Mouse (Mus musculus): Measurements from ENCODE around the gene Snap91. TPM values are rescaled to one million over a fixed set of nuclear protein-coding genes. Genes with fewer than 3 reads are reported as not detected.

Snap91 gene
- total and polyA plus RNA-seq, 3 experiments, result 3.8 to 5.8 (median 4.8) TPM

DNA sequence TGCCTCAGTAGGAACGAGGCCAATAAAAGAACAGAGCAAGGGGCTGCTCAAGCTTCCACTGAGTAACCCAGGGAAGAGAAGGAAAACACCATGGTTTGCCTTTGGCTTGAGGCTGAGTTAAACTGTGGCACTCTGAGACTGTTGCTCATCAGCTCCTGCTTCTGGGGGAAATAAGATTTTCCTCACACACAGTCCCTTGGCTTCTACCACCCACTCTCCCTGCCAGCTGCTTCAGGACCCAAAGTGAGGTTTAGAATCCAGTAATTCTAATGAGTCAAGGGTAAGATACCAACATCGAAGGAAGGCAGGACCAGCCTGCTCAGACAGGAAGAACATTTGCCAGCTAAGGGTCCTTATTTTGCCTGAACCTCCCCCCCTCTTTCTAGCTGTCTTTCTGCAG, 50.7 kb downstream of the Snap91 start:
- TF ChIP-seq EP300 (IDR thresholded peaks at IDR 0.05; ENCODE audit: insufficient read depth, low read depth, low read length) (no peak), CTCF (IDR thresholded peaks at IDR 0.05) (no peak), POLR2A (IDR thresholded peaks at IDR 0.05; ENCODE audit: insufficient read depth, low read depth, low read length) (no peak)
- Histone ChIP-seq H3K4me1 (ENCODE audit: control insufficient read depth, insufficient read depth, low read length) (no peaks in the 10 kb centered on the region), H3K27ac (no peak overlapping the region), H3K27me3 (ENCODE audit: control insufficient read depth, insufficient read depth, low read length) (no peaks in the 10 kb centered on the region), H3K4me3 (no peak overlapping the region), H3K36me3 (ENCODE audit: control insufficient read depth, insufficient read depth, low read length) (no peaks in the 10 kb centered on the region), H3K9ac (ENCODE audit: low read depth, low read length) (no peak overlapping the region), H3K79me2 (replicated peaks; ENCODE audit: control insufficient read depth, insufficient read depth, low read length) (no peaks in the 10 kb centered on the region)
- WGBS, result 45% methylated on average over 2 of the region's 2 CpGs
- intact Hi-C loops (cut with DNase I), result no loop called here
- no peak for DNase-seq

DNA sequence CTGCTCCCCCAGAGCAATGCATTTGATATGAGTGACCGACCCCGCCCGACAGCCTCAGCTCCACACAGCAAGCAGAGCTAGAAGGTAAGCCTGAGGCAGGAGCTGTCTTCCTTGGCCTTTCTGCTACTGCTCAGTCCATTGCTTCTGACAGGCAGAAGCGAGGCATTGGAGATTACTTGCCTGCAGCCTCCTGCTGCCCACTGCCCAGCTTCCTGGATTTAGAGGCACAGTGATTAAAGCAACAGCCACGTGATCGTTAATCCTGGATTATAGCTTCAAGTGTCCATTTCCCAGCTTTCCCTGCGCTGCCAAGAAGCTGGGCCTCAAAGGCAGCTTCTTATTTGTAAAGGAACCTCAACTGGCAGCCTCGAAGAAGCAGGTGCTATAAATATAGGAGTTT, 51.4 kb downstream of the Snap91 start:
- 66% methylated on average over 8 of the region's 8 CpGs for WGBS
- H3K27me3 ChIP-seq (ENCODE audit: control insufficient read depth, insufficient read depth, low read length), result no peaks in the 10 kb centered on the region
- no peaks in the 10 kb centered on the region for H3K36me3 ChIP-seq (ENCODE audit: control insufficient read depth, insufficient read depth, low read length)
- H3K27ac ChIP-seq, result no peak overlapping the region
- no peak overlapping the region for H3K9ac ChIP-seq (ENCODE audit: low read depth, low read length)
- no peaks in the 10 kb centered on the region for H3K4me1 ChIP-seq (ENCODE audit: control insufficient read depth, insufficient read depth, low read length)
- no peak overlapping the region for H3K4me3 ChIP-seq
- TF ChIP-seq POLR2A (IDR thresholded peaks at IDR 0.05; ENCODE audit: insufficient read depth, low read depth, low read length), result no peak
- TF ChIP-seq CTCF (IDR thresholded peaks at IDR 0.05), result no peak
- TF ChIP-seq EP300 (IDR thresholded peaks at IDR 0.05; ENCODE audit: insufficient read depth, low read depth, low read length), result no peak
- intact Hi-C loops (cut with DNase I), result no loop called here
- DNase-seq, result no peak
- no peaks in the 10 kb centered on the region for H3K79me2 ChIP-seq (replicated peaks; ENCODE audit: control insufficient read depth, insufficient read depth, low read length)

DNA sequence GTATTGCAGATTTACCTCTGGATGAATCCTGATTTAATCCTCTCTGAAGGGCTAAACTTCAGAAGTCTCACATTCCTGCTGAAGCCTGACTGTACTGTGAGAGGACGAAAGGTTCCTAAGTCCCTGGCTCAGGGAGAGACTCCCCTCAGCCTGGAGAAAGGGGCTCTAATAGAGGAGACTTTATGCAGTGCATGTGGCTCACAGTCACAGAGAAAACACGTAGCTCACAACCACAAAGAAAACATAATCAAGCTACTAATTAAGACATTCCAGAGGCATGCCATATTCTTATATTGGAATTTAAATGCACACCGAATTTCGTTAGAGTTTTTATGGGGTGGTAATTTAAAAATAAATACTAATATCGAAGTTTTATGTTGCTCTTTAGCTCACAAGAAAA, 61.1 kb downstream of the Snap91 start:
- no peak overlapping the region for H3K9ac ChIP-seq (ENCODE audit: low read depth, low read length)
- WGBS, result 82% methylated on average over 5 of the region's 5 CpGs
- intact Hi-C loops (cut with DNase I), result no loop called here
- H3K4me3 ChIP-seq, result no peak overlapping the region
- H3K36me3 ChIP-seq (ENCODE audit: control insufficient read depth, insufficient read depth, low read length), result no peaks in the 10 kb centered on the region
- H3K4me1 ChIP-seq (ENCODE audit: control insufficient read depth, insufficient read depth, low read length), result no peaks in the 10 kb centered on the region
- no peaks in the 10 kb centered on the region for H3K27me3 ChIP-seq (ENCODE audit: control insufficient read depth, insufficient read depth, low read length)
- no peak for DNase-seq
- no peak overlapping the region for H3K27ac ChIP-seq
- no peaks in the 10 kb centered on the region for H3K79me2 ChIP-seq (replicated peaks; ENCODE audit: control insufficient read depth, insufficient read depth, low read length)
- TF ChIP-seq POLR2A (IDR thresholded peaks at IDR 0.05; ENCODE audit: insufficient read depth, low read depth, low read length) (no peak), CTCF (IDR thresholded peaks at IDR 0.05) (no peak), EP300 (IDR thresholded peaks at IDR 0.05; ENCODE audit: insufficient read depth, low read depth, low read length) (no peak)

DNA sequence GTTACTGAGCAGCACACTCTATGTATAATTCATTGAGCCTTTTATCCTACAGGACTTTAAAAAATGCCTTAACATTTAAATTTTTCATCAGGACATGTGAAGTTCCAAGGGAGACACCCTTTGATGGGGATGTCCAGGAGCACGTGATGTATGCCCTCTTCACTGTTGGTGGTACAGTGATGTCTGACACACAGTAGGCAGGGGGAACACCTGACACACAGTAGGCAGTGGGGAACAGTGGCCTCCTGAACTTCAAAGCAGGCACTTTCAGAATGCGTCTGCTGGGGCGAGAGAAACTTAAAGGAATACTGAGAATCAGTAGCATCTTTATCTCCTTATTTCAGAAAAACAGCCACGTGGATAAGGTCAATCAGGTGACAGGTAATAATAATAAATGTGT, 62.8 kb downstream of the Snap91 start:
- H3K27ac ChIP-seq, result no peak overlapping the region
- no peaks in the 10 kb centered on the region for H3K79me2 ChIP-seq (replicated peaks; ENCODE audit: control insufficient read depth, insufficient read depth, low read length)
- 64% methylated on average over 4 of the region's 4 CpGs for WGBS

DNA sequence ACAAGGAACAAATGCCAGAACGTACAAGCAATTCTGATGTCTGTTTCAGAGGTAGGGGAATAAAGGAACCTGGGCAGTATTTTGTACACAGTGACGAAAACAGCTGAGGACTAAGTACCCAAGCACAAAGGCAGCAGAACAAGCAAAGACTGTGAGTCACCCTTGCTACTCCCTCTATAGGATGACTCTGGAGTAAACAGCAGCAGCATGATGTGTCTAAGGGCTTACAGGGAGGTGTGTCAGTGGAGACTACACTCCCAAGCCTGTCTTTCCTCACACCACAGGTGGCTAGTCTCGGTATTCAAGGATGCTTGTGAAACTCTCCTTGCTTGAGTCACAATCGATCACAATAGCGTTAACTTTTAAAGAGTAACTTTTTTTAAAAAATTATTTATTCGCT, 66.1 kb downstream of the Snap91 start:
- Histone ChIP-seq H3K4me3 (no peak overlapping the region), H3K9ac (ENCODE audit: low read depth, low read length) (no peak overlapping the region), H3K79me2 (replicated peaks; ENCODE audit: control insufficient read depth, insufficient read depth, low read length) (no peaks in the 10 kb centered on the region), H3K27me3 (ENCODE audit: control insufficient read depth, insufficient read depth, low read length) (no peaks in the 10 kb centered on the region), H3K36me3 (ENCODE audit: control insufficient read depth, insufficient read depth, low read length) (no peaks in the 10 kb centered on the region), H3K4me1 (ENCODE audit: control insufficient read depth, insufficient read depth, low read length) (no peaks in the 10 kb centered on the region), H3K27ac (no peak overlapping the region)
- intact Hi-C loops (cut with DNase I), result no loop called here
- 76% methylated on average over 6 of the region's 6 CpGs for WGBS
- DNase-seq, result no peak
- TF ChIP-seq POLR2A (IDR thresholded peaks at IDR 0.05; ENCODE audit: insufficient read depth, low read depth, low read length) (no peak), CTCF (IDR thresholded peaks at IDR 0.05) (no peak), EP300 (IDR thresholded peaks at IDR 0.05; ENCODE audit: insufficient read depth, low read depth, low read length) (no peak)

More for the DNA sequence above, 62.8 kb downstream of the Snap91 start:
- no peak overlapping the region for H3K9ac ChIP-seq (ENCODE audit: low read depth, low read length)
- TF ChIP-seq POLR2A (IDR thresholded peaks at IDR 0.05; ENCODE audit: insufficient read depth, low read depth, low read length) (no peak), EP300 (IDR thresholded peaks at IDR 0.05; ENCODE audit: insufficient read depth, low read depth, low read length) (no peak), CTCF (IDR thresholded peaks at IDR 0.05) (no peak)
- H3K4me1 ChIP-seq (ENCODE audit: control insufficient read depth, insufficient read depth, low read length), result no peaks in the 10 kb centered on the region
- intact Hi-C loops (cut with DNase I), result no loop called here
- DNase-seq, result no peak
- H3K36me3 ChIP-seq (ENCODE audit: control insufficient read depth, insufficient read depth, low read length), result no peaks in the 10 kb centered on the region
- no peaks in the 10 kb centered on the region for H3K27me3 ChIP-seq (ENCODE audit: control insufficient read depth, insufficient read depth, low read length)
- H3K4me3 ChIP-seq, result no peak overlapping the region

DNA sequence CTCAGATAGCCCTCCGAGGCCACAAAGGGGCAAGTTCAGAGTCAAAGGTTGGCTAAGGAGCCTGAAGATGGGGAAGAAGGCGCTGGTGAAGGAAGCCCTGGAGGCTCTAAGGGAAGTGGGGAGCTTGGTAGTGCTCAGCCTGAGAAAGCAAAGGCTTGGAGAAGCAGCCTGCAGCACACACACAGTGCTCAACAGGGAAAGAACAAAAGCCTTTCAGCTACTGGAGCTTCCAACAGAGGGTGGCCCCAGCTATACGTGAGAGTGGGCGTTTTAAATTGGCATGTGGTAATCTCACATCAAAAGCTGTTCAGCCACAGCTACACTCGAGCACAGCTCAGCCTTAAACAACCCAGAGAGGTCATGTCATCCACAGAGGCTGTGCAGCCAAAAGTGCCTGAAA, 67.1 kb downstream of the Snap91 start:
- H3K9ac ChIP-seq (ENCODE audit: low read depth, low read length), result no peak overlapping the region
- 57% methylated on average over 5 of the region's 5 CpGs for WGBS
- intact Hi-C loops (cut with DNase I), result no loop called here
- H3K27ac ChIP-seq, result no peak overlapping the region
- no peaks in the 10 kb centered on the region for H3K27me3 ChIP-seq (ENCODE audit: control insufficient read depth, insufficient read depth, low read length)
- H3K36me3 ChIP-seq (ENCODE audit: control insufficient read depth, insufficient read depth, low read length), result no peaks in the 10 kb centered on the region
- no peak overlapping the region for H3K4me3 ChIP-seq
- no peak for DNase-seq
- no peaks in the 10 kb centered on the region for H3K79me2 ChIP-seq (replicated peaks; ENCODE audit: control insufficient read depth, insufficient read depth, low read length)
- TF ChIP-seq CTCF (IDR thresholded peaks at IDR 0.05) (no peak), POLR2A (IDR thresholded peaks at IDR 0.05; ENCODE audit: insufficient read depth, low read depth, low read length) (no peak), EP300 (IDR thresholded peaks at IDR 0.05; ENCODE audit: insufficient read depth, low read depth, low read length) (no peak)
- no peaks in the 10 kb centered on the region for H3K4me1 ChIP-seq (ENCODE audit: control insufficient read depth, insufficient read depth, low read length)

All from heart, adult 2 months (tissue).